Mouse (Mus musculus) liver, embryonic 16.5 days (tissue): ENCODE results near the gene Fastk. TPM values are rescaled to one million over a fixed set of nuclear protein-coding genes. Genes with fewer than 3 reads are reported as not detected.

Experiments
- ATAC-seq: fragments of 200-750 bp; cut with Nextera tagmentation; 2 replicates; pipeline ENCODE4 v1.8.0; 2017; ENCODE audit warnings: low read depth, mild to moderate bottlenecking, moderate number of reproducible peaks, moderate library complexity
- H3K27ac ChIP-seq: fragments of 300-500 bp; sonication (generic); 2 replicates; pipeline ENCODE4 v1.5.1; 2014; ENCODE audit warnings: mild to moderate bottlenecking, low read length
- H3K27me3 ChIP-seq: fragments of 300-500 bp; sonication (generic); 2 replicates; pipeline ENCODE4 v1.6.1; 2014; ENCODE audit warnings: low read depth, low read length, mixed read lengths; ENCODE audit not compliant: control insufficient read depth, insufficient read depth
- H3K36me3 ChIP-seq: fragments of 300-500 bp; sonication (generic); 2 replicates; pipeline ENCODE4 v1.6.1; 2014; ENCODE audit warnings: mild to moderate bottlenecking; ENCODE audit not compliant: control insufficient read depth, insufficient read depth
- H3K4me1 ChIP-seq: fragments of 300-500 bp; sonication (generic); 2 replicates; pipeline ENCODE4 v1.6.1; 2014; ENCODE audit warnings: low read depth, low read length, mixed read lengths; ENCODE audit not compliant: control insufficient read depth
- H3K4me2 ChIP-seq: fragments of 300-500 bp; sonication (generic); 2 replicates; pipeline ENCODE4 v1.6.1; 2014; ENCODE audit warnings: low read depth, low read length, mixed read lengths
- H3K4me3 ChIP-seq: fragments of 300-500 bp; sonication (generic); 2 replicates; pipeline ENCODE4 v1.5.1; 2014; ENCODE audit warnings: low read depth, mild to moderate bottlenecking, low read length
- H3K9ac ChIP-seq: fragments of 300-500 bp; sonication (generic); 2 replicates; pipeline ENCODE4 v1.6.1; 2014; ENCODE audit warnings: low read depth, low read length
- H3K9me3 ChIP-seq: fragments of 300-500 bp; sonication (generic); replicated peaks from 2 replicates; pipeline ENCODE4 v1.6.1; 2016; ENCODE audit warnings: low read length; ENCODE audit not compliant: control insufficient read depth
- WGBS: fragments of 180-500 bp; shearing (Covaris S2); extraction: QIAGEN DNeasy Blood & Tissue Kit; methylation state at CpG from one replicate; pipeline ENCODE4 v1.1.7; 2014; ENCODE audit not compliant: insufficient replicate concordance; 5-methylcytosine and 5-hydroxymethylcytosine counted together
- polyA plus RNA-seq: library from polyadenylated mRNA; unstranded; fragments of >200 nt; fragmentation: Nextera tagmentation; extraction: Ambion mirVana; gene quantifications from 2 replicates; pipeline ENCODE4 v1.2.1, GENCODE M21; 2015

Gene Fastk
- polyA plus RNA-seq, 1 experiment from 2014 or later: 53.4 TPM

DNA sequence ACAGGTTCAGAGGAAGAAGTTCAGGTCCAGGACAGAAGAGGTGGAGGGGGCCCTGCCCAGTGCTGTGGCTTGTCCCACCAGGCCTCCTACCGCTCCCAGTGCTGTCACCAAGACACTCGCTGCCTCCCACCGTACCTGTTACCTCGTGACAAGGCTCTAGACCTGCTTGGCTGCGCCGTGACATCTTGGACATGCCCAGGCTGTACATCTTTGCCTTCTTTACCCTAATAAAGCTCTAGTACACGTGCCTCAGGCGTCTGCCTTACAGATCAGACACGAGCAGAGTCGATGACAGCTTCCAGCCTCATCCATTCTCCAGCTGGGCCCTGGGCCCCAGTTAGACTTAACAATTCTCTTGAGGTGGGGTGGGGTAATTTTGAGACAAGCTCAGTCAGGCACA, 27.5 kb downstream of the Fastk start:
- no peak for ATAC-seq
- no peak overlapping the region for H3K27ac ChIP-seq
- no peaks in the 10 kb centered on the region for H3K9me3 ChIP-seq
- WGBS: 80% methylated on average over 10 of the region's 10 CpGs
- no peaks in the 10 kb centered on the region for H3K36me3 ChIP-seq
- no peak overlapping the region for H3K4me2 ChIP-seq
- H3K4me3 ChIP-seq: no peak overlapping the region
- H3K27me3 ChIP-seq: no peaks in the 10 kb centered on the region
- H3K4me1 ChIP-seq: peaks cover under 1% of the 10 kb centered on the region
- no peak overlapping the region for H3K9ac ChIP-seq

DNA sequence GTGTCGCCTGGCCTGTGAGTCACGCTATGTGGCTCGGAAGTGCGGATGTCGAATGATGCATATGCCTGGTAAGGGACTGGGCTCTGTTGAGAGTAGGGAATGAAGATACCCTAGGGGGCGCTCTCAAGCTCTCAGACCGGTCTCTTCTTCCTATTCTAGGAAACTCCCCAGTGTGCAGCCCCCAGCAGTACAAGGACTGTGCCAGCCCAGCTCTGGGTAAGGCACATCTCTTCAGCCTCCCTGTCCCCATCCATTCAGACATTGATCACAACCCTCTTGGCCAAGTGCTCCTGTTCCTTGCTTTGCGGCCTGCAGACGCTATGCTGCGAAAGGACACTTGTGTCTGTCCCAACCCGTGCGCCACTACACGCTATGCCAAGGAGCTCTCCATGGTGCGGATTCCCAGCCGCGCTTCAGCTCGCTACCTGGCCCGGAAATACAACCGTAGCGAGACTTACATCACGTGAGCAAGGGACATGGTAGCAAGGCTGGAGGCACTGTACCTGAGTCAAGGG, 28.8 kb downstream of the Fastk start:
- Histone ChIP-seq H3K4me1 (no peaks in the 10 kb centered on the region; the same call in 1 of the 2 replicates), H3K9me3 (no peaks in the 10 kb centered on the region), H3K9ac (no peak overlapping the region), H3K27me3 (no peaks in the 10 kb centered on the region), H3K27ac (no peak overlapping the region), H3K4me3 (no peak overlapping the region), H3K36me3 (no peaks in the 10 kb centered on the region), H3K4me2 (no peak overlapping the region)
- ATAC-seq: peak; percentile 56
- WGBS: 6% methylated on average over 21 of the region's 21 CpGs

DNA sequence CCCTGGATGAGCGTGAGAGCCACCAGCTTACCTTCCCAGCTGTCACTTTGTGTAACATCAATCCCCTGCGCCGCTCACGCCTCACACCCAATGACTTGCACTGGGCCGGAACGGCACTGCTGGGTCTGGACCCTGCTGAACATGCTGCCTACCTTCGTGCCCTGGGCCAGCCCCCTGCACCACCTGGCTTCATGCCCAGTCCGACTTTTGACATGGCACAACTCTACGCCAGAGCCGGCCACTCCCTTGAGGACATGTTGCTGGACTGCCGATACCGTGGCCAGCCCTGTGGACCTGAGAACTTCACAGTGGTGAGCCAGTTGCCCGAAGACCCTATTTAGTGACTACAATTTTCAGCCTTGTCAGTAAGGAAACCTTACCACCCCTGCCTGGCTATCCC, 31.1 kb downstream of the Fastk start:
- no peak for ATAC-seq
- 75% methylated on average over 13 of the region's 13 CpGs for WGBS

DNA sequence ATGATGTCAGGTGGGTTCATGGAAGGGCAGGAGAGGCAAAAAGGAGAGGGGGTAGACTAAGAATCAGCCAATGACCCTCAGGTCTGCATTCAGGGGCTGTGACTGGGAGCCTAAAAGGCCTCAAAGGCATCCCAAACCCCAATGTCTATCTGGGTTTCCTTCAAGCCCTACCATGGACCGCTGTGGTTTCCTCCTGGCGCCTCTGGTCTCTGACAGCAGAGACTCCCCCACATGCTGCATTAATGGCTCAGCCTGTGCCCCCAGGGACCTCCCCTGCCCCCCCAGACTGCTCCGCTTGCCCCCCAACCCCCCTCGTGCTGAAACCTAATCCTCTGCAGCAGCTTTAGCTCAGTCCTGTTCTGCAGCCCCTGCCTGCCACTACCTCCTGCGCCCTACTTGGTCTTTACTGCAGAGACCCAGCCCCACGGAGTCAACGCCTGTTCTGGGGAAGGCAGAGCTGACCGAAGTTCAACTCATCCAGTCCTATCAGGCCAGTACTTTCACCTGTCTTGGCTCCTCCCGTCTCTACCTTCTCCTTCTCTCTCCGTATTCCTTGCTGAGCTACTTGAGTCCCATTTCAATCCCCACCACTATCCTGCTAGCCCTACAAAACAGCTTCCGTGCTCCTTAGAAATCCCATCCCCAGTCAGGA, 31.9 kb downstream of the Fastk start, which contains the start of gene Asic3:
TSS of gene Asic3 (plus strand) at position 351 of the 652 bp plus-strand sequence.
- no peak within 1 kb of the TSS for H3K27ac ChIP-seq
- H3K9me3 ChIP-seq: no peaks in the 10 kb centered on the region
- WGBS: 28% methylated on average over 11 of the region's 11 CpGs
- no peaks in the 10 kb centered on the region for H3K27me3 ChIP-seq
- no peaks in the 10 kb centered on the region; the same call in 1 of the 2 replicates for H3K4me1 ChIP-seq
- H3K9ac ChIP-seq: no peak within 1 kb of the TSS
- no peak within 1 kb of the TSS for H3K4me3 ChIP-seq
- no peak within 1 kb of the TSS for H3K4me2 ChIP-seq
- ATAC-seq: no peak
- H3K36me3 ChIP-seq: no peaks in the 10 kb centered on the region

More for the DNA sequence above, 31.1 kb downstream of the Fastk start:
- H3K4me3 ChIP-seq: no peak overlapping the region
- H3K4me2 ChIP-seq: no peak overlapping the region
- no peaks in the 10 kb centered on the region for H3K9me3 ChIP-seq
- H3K36me3 ChIP-seq: no peaks in the 10 kb centered on the region
- H3K27me3 ChIP-seq: no peaks in the 10 kb centered on the region
- H3K9ac ChIP-seq: no peak overlapping the region
- H3K27ac ChIP-seq: no peak overlapping the region
- no peaks in the 10 kb centered on the region; the same call in 1 of the 2 replicates for H3K4me1 ChIP-seq

DNA sequence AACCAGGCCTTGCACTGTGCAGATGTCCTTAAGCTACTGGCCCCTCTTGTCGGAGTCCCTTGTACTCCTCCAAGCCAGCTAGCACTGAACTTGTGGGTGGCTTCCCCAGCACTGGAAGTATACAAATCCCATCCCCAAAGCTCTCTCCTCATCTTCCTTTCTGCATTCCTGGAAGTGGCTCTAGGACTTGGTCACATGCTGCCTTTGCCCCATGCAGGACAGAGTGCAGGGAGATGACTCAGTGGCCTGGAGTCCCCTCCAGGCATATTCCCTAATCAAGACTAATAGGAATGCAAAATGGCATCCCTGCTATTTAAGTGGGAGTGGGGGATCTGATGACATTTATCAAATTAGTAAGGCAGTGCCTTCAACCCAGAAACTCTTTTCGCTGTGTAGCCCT, 33.0 kb downstream of the Fastk start:
- H3K27me3 ChIP-seq: no peaks in the 10 kb centered on the region
- no peaks in the 10 kb centered on the region; the same call in 1 of the 2 replicates for H3K4me1 ChIP-seq
- H3K4me2 ChIP-seq: no peak overlapping the region
- no peak overlapping the region for H3K9ac ChIP-seq
- no peaks in the 10 kb centered on the region for H3K9me3 ChIP-seq
- no peaks in the 10 kb centered on the region for H3K36me3 ChIP-seq
- 74% methylated on average over 2 of the region's 2 CpGs for WGBS
- ATAC-seq: no peak
- H3K4me3 ChIP-seq: no peak overlapping the region
- H3K27ac ChIP-seq: no peak overlapping the region

DNA sequence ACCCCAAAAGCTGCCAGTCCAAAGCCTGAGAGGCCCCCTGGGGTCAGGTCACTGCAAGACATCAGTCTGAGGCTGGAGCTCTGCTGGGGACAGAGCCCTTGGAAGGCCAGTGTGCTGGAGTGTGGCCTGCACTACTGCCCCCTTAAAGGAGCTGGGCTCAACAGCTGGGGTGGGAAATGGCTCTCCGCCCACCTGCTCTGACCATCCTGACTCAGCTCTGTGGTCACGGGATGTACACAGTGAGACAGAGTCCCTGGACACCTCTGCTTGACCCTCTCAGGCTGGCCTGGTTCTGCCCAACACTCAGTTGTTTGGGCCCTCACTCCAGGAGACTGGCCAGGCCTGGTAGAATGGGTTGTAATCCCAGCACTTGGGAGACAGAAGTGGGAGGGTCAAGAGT, 35.6 kb downstream of the Fastk start:
- WGBS: 77% methylated on average over 2 of the region's 2 CpGs
- Histone ChIP-seq H3K4me1 (peaks cover 3% of the 10 kb centered on the region; the same call in 1 of the 2 replicates), H3K4me3 (no peak overlapping the region), H3K9ac (no peak overlapping the region), H3K4me2 (no peak overlapping the region), H3K27me3 (no peaks in the 10 kb centered on the region), H3K27ac (no peak overlapping the region), H3K36me3 (no peaks in the 10 kb centered on the region; the same call in 1 of the 2 replicates), H3K9me3 (no peaks in the 10 kb centered on the region)
- ATAC-seq: no peak

DNA sequence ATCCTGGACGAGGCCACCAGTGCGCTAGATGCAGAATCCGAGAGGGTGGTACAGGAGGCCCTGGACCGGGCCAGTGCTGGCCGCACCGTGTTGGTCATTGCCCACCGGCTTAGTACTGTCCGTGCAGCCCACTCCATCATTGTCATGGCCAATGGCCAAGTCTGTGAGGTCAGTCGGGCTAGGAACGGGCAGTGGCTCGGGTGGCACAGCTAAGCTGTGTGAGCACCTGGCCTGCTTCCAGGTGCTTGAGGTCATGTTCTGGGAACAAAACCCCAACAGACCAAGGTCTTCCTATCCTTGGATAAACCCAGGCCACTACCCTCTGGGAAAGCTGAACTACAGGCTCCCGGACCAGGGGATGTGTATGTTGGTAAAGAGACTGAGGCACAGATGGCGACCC, 36.4 kb downstream of the Fastk start:
- no peaks in the 10 kb centered on the region for H3K9me3 ChIP-seq
- no peak overlapping the region for H3K4me3 ChIP-seq
- no peaks in the 10 kb centered on the region for H3K27me3 ChIP-seq
- no peak overlapping the region for H3K9ac ChIP-seq
- WGBS: 86% methylated on average over 13 of the region's 13 CpGs
- no peaks in the 10 kb centered on the region; the same call in 1 of the 2 replicates for H3K36me3 ChIP-seq
- H3K4me1 ChIP-seq: peaks cover 3% of the 10 kb centered on the region; the same call in 1 of the 2 replicates
- H3K4me2 ChIP-seq: no peak overlapping the region
- no peak overlapping the region for H3K27ac ChIP-seq
- ATAC-seq: no peak

DNA sequence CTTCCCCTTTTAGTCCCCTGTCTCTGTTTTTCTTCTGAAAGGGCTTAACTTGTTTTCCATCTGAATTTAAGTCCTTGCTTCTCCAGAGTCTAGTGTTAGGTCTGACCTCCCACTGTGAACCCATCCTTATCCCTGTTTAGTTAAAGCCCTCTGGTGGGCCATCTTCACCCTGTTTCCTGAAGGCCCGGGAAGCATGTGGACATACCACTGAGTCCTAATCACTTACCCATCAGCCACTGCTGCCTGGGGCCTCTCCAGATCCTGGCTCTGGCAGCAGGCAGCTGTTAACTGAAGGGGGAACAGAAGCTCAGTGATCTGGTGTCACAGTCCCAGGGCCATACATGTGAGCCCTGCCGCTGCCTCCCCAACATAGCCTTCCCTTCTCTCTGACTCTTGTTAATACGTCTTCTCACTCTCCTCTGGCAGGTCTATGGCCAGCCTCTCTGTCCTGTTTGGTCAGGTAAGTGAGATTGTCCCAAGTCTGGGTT, 39.7 kb downstream of the Fastk start:
- Histone ChIP-seq H3K4me1 (peaks cover 3% of the 10 kb centered on the region; the same call in 1 of the 2 replicates), H3K36me3 (no peaks in the 10 kb centered on the region; the same call in 1 of the 2 replicates), H3K9ac (no peak overlapping the region), H3K4me3 (no peak overlapping the region), H3K4me2 (no peak overlapping the region), H3K27ac (no peak overlapping the region), H3K9me3 (no peaks in the 10 kb centered on the region), H3K27me3 (no peaks in the 10 kb centered on the region)
- 60% methylated on average over 3 of the region's 3 CpGs for WGBS
- ATAC-seq: no peak
